Mouse (Mus musculus) thymus, postnatal 0 days (tissue): Measurements from ENCODE around the gene 4930402F06Rik. TPM values are rescaled to one million over a fixed set of nuclear protein-coding genes. Genes with fewer than 3 reads are reported as not detected.

Experiments used
- DNase-seq: peaks from one replicate; pipeline ENCODE4 v3.0.0-alpha.2; 2015; ENCODE audit warnings: low spot score
- polyA plus RNA-seq: library from polyadenylated mRNA; unstranded; fragments of >200 nt; fragmentation: Nextera tagmentation; extraction: Ambion mirVana; gene quantifications from 2 replicates; pipeline ENCODE4 v1.2.1, GENCODE M21; 2015

4930402F06Rik gene
- polyA plus RNA-seq, 1 experiment from 2014 or later, result not detected

GRCm38 (mm10) chr2:35417231-35417630 is 20.3 kb upstream of the 4930402F06Rik start:
- DNase-seq, result no peak

DNA sequence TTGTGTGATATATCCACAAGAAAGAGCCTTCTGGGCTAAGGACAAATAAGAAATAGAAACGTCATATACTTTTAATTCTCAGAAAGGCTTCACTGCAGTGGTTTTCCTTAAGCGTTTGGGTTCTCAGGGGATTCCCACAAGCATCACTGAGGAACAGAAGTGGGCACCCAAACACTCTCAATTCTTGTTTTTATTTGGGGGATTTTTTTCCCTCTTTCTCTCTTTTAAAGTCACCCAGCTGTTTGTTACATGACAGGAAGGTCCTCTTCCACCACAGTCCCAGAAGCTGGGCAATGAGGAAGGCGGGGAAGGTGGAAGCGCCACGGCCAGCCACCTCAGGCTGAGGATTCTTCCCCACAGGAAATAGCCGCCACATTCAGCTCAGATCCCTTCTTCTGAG is 19.5 kb upstream of the 4930402F06Rik start:
- no peak for DNase-seq

DNA sequence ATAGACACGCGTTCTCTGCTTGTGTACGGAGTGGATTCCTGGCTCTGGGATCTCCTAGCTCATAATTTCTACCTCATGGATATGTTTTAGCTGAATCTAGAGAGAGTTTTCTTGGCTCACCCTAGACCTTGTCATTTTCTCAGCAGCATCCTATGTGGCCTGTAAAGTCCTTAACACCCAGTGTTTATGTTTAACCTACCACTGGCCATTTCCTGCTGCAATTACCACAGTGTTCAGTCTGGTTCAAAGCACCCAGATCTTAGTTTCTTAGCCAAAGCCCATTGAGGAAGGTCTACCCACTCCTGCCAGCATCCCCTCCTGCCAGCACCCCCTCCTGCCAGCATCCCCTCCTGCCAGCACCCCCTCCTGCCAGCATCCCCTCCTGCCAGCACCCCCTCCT is 15.8 kb upstream of the 4930402F06Rik start:
- DNase-seq, result no peak

GRCm38 (mm10) chr2:35412246-35412645 is 15.3 kb upstream of the 4930402F06Rik start:
- no peak for DNase-seq

DNA sequence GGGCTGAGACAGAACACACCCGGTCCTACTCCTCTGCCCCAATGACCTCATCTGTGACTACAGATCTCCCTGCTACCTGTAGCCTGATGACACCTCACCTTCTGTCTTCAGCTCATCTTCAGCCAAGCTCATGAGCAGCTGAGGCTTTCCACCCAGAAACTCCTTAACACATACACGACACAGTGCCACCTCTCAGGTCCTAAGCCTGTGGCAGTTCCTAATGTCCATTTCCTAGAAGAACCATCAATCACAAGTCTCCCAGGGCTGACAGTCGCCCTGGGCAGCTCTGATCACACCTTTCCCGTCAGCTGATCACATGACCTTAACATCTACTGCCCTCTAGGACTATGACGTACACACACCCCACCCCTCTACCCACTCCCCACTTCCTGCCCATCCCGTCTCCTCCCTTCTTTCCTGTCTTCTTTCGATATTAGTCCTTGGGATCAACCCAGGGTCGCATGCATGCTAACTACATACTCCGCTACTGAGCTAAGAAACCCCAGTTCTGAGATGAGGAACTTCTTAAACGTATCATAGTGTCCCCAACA is 14.7 kb upstream of the 4930402F06Rik start:
- DNase-seq, result no peak

DNA sequence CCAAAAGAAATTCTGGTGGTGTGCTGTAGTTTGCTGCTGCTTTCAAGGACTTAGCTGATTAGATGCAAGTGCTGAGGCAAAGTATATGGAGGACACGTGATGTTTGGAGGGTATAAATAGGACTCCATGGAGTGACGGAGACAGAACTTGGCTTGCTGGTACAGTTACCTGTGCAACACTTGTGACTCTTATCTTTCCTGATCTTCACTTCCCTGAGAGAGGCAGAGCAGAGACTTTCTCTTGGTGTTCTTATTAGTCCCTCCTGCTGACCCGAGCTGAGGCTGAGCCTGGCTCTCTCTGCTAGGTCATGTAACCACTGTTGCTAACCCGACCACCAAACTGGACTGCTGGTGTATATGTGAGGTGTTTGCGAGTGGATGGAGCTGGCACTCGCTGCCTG is 12.5 kb upstream of the 4930402F06Rik start:
- no peak for DNase-seq

- DNase-seq, result no peak
Measured at GRCm38 (mm10) chr2:35408409-35409110, 11.6 kb upstream of the 4930402F06Rik start.

- no peak for DNase-seq
Measured at GRCm38 (mm10) chr2:35407878-35408277, 10.9 kb upstream of the 4930402F06Rik start.

DNA sequence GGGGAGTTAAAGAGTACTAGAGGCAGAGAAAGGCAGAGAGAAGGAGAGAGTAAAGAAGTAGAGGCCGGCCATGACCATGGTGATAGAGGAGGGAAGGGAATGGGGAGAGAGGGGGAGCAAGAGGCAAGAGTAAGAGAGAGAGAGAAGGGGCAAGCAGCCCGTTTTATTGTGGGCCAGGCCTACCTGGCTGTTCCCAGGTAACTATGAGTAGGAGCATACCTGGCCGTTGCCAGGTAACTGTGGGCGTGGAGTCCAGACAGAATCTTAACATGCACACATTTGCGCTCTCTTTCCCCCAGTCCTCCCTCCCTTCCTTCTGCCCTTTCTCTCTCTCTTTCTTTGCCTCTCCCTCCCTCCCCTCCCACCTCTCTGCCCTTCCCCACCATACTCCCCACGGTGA is 10.3 kb upstream of the 4930402F06Rik start:
- no peak for DNase-seq

GRCm38 (mm10) chr2:35406611-35407010 is 9.6 kb upstream of the 4930402F06Rik start:
- DNase-seq, result no peak

GRCm38 (mm10) chr2:35402391-35402790 is 5.4 kb upstream of the 4930402F06Rik start:
- DNase-seq, result no peak

DNA sequence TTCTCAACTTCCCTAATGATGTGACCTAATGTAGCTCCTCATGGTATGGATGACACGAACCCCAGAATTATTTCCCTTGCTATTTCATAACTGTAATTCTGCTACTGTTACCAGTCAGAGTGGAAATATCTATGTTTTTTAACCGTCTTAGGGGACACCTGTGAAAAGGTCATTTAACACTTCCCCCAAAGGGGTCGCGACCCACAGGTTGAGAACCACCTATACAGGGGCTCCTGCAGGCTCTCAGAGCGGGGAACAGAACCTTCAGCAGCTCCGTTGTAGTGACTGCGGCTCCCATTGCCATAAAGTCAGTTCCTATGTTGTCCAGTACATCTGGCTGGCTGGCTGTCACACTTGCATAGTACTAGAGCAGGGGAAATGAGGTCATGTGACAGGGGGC is 3.8 kb upstream of the 4930402F06Rik start:
- no peak for DNase-seq

GRCm38 (mm10) chr2:35398184-35398828 is 1.3 kb upstream of the 4930402F06Rik start:
- no peak for DNase-seq

DNA sequence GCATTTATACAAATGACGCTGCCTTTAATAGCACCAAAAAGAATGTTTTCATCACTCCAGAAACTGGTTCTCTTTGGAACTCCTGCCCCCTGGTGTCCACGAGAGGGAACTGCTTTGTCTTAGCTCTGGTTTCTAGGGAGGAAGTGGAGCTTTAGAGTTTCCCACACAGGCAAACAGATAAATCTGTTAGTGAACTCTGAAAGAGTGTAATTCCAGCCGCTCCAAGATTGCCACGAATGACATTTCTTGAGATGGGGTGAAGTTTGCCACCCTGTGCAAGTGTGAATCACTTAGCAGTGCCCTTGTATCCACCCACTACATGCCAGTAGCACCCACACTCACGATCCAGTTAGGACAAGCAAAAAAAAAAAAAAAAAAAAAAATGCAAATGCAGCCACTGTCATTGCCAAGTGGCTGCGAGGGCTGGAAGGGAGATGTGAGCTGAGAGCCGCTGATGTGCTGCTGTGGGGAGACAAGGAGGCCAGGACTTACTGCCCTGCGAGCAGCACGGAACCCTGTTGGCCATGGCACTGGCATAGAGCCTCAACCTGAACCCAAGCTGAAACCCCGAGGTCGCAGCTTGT is 707 bp upstream of the 4930402F06Rik start:
- DNase-seq, result peak; percentile 79

DNA sequence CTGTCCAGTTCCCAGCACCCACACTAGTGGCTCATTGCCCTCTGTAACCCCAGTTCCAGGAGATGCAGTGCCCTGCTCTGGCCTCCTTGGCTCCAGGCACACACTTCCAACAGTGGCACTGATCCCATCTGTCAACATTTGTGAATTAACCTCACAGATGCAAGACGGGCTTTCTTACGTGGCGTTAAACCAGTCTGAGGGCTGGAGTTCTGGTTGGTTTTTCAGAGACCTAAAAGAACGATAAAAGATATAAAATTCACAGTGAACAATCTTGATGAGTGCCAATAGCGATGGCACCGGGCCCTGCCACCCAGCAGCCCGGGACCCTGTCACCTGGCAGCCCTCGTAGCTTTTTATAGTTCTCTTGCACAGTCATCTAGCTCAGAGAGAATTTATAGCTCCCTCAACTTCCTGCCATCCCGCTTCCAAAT is 11.5 kb downstream of the 4930402F06Rik start:
- DNase-seq, result no peak

DNA sequence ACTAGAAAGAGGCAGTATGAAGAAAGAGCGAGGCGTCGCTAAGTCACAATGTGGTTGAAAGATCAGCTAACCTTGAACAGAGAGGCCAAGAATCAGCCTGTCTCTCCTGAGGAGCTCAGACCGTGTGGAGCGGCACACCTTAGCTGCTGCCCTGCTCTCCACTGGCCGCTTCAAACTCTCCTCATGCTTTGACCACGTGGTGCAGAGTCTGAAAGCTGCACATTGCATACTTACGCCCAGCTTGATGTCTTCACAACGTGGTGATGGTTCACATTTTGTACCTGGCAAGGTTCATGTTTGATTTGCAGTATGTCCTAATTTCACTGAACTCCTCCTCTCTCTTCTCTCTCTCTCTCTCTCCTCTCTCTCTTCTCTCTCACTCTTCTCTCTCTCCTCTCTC is 17.7 kb downstream of the 4930402F06Rik start:
- DNase-seq, result no peak

- DNase-seq, result no peak
Measured at GRCm38 (mm10) chr2:35377600-35377999, 19.4 kb downstream of the 4930402F06Rik start.

- DNase-seq, result peak; percentile 33
Measured at GRCm38 (mm10) chr2:35373003-35373402, 24.0 kb downstream of the 4930402F06Rik start.

DNA sequence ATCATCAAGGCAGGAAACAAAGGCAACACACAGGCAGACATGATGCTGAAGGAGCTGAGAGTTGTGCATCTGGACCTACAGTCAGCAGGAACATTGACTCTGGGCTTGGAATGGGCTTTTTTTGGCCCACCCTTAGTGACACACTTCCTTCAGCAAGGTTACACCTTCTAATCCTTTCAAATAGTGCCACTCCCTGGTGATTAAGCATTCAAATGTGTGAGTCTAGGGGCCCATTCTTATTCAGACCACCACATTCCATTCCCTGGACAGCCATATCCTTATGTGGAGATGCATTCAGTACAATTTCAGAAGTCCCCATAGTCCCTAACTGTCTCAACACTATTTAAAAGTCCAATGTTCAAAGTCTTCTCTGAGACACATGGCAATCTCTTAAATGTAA is 26.3 kb downstream of the 4930402F06Rik start:
- no peak for DNase-seq

DNA sequence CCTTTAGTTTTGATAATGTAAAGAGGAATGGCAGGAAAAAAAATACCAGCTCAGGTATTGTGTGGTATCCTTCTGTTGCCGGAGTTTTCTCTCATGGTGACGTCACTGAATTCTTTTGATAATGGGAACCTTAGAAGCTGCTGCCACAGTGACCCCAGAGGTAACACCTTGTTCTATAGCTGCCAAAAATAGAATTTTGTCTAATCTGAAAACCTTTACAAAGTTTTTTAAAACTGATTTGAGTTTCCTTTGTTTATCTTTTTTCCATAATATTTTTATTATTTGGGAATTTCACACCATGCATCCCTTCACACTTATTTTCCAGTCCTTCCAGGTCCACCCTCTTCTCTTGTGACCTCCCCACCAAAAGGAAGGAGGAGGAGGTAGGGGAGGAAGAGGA is 29.3 kb downstream of the 4930402F06Rik start, which contains the start of gene 4930568D16Rik:
Gene 4930568D16Rik (minus strand): TSS at position 101 of the 400 bp plus-strand sequence.
- DNase-seq, result no peak

GRCm38 (mm10) chr2:35349184-35349583 is 47.8 kb downstream of the 4930402F06Rik start:
- DNase-seq, result peak; percentile 50

- no peak for DNase-seq
Measured at GRCm38 (mm10) chr2:35345984-35346383, 51.0 kb downstream of the 4930402F06Rik start.
